Mouse (Mus musculus): ENCODE results near the gene Ube2q2.
"Not testable (repeated sequence)": the region's sequence is repeated elsewhere in the genome, so short reads cannot be mapped to it uniquely, and the experiment has no call there.

Ube2q2 gene

DNA sequence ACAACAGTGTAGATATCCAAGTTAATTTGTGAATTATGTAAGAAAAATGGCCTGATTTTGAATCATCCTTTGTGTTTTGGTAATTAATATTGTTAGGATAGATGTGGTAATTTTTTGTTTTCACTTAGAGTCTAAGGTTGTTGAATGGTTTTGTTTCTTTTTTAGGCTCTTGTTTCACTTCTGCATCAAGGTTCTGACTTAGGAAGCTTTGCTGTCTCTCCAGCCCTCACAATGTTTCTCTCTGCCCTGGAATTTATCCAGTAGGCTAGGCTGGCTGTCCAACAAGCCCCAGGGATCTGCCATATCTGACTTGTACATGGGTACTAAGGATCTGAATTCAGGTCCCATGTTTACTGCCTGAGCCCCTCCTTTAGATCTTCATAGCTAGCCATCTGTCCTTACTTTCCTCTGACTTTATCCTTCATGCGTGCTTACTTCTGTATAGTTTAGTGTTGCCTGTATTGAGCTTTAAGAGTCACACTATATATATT lies 23.6 kb downstream of the Ube2q2 start:
- DNase-seq (ENCODE audit: low spot score): no peak

DNA sequence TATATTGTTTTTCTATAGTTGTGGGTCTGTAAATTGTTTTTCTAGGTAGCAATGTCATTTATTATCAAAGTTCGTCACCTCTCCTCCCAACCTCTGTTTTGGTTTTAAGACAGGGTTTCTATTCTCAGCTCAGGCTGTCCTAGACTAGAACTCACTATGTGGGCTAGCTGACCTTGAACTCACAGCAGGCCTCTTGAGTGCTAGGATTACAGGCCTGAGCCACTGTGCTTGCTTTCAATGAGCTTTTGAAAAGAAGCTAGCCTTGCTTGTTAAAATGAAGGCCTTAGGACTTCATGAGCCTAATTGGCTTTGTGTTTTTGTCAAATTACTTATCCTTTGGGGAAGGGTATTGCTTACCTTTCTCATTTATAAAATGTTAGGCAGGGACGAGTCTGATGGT lies 25.6 kb downstream of the Ube2q2 start:
- DNase-seq (ENCODE audit: low spot score): no peak

DNA sequence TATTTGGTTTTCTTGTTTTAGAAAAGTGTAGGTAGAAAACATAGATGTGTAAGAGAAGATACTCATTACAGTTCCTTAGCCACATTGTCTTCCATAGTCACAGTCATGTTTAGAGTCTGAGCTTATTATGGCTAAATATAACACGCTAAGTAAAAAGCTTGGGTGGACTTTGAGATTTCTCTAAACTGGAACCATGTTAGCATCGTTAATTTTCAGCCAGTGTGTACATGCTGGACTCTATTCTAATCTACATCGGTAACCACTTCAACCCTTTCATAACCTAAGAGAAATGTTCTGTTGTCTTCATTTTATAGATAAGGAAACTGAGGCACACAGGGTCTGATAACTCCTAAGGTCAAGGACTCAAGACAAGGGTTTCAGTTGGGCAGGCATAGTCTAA lies 47.2 kb downstream of the Ube2q2 start:
- no peak for DNase-seq (ENCODE audit: low spot score)

DNA sequence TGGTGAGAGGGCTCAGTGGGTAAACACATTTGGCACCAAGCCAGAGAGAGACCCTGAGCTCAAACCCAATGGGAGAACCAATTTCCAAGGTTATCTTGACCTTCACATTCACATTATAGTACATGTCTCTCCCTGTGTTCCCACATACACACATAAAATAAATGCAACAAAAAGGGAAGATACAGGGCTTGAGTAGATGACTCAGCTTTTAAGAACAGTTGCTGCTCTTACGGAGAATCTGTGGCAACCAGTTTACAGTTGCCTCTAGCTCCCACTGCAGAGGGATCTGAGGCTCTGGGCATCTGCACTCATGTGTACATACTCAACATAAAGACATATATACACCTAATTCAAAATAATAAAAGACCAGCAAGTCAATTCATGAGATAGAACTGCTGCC lies 49.6 kb downstream of the Ube2q2 start:
- DNase-seq (ENCODE audit: low spot score): no peak

DNA sequence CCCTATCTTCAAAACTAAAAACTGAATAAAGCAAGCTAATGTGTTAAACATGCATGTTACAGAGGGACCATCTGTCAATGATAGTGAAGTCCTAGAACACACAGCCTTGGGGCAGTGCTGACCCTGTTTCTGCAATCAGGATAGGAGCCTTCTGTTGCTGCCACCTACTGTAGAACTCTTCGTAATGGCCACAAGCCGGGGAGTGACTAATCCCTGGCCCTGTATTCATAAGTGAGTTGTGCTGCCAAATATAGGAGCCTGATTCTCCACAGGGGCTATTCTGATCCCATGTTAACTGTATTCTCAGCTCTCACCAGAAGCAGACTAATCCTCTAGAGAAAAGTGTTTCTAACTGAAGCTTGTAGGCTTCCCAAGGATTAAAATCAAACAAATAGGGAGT lies 50.7 kb downstream of the Ube2q2 start:
- DNase-seq (ENCODE audit: low spot score): no peak

DNA sequence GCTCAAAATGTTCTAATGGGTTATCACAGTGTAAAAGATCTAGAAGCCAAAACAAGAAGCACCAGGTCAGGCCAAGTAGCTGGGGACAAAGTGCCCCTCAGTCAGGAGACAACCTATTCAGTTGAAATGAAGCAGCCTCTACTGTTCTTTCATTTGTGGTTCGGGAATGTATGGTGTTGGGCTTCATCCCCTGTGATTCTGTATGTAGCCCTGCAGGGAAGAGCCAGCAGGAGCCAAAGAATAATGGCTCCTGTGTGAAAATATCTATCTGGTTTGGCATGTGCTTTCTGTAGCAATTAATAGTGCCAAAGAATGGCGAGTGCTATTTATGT lies 59.8 kb downstream of the Ube2q2 start:
- DNase-seq (ENCODE audit: low spot score): no peak

DNA sequence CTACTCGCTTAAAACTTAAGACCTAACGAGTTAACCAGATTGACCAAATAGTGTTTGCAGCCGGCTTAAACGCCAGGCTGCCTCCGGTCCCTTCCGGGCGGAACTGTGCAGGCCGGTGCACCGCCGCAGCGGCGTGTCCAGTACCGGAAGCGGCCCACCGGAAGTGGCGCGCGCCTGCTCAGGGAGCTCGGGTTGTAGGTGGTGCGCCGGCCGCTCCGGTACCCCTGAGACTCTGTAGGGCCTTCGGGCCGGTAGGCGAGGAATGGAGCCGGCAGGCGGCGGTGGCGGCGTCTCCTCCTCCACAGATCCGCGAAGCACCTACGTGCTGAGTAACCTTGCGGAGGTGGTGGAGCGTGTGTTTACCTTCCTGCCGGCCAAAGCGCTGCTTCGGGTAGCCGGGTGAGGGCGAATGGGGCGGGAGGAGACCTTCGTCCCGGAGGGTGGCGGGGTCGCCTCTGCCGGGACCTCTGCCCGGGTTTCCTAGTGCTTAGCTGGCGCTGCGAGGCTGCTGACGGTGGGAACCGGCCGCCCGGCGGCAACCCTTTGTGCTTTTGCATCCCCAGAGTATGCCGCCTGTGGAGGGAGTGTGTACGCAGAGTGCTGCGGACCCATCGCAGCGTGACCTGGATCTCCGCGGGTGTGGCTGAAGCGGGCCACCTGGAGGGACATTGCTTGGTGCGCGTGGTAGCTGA lies 60.3 kb downstream of the Ube2q2 start, which contains the start of gene Fbxo22:
Gene Fbxo22 (plus strand): TSS at position 136 of the 692 bp plus-strand sequence.
- DNase-seq (ENCODE audit: low spot score): peak; percentile 87

DNA sequence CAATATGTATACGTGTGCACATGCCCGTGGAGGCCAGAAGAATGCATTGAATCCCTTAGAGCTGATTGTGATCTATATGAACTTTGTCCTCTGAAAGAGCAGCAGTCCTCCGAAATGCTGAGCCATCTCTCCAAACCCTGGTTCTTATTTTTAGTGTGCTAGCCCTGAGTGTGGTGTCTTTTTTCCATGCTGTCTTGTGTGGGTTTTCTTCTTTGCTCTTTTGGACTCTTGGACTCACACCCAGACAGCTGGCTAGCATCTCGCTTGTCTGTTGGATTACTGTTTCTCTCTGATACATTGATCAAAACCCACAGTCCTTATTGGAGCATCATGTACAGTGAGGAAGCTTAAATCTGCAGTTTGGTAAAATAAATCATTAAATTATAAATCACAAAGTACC lies 63.0 kb downstream of the Ube2q2 start:
- no peak for DNase-seq (ENCODE audit: low spot score)

DNA sequence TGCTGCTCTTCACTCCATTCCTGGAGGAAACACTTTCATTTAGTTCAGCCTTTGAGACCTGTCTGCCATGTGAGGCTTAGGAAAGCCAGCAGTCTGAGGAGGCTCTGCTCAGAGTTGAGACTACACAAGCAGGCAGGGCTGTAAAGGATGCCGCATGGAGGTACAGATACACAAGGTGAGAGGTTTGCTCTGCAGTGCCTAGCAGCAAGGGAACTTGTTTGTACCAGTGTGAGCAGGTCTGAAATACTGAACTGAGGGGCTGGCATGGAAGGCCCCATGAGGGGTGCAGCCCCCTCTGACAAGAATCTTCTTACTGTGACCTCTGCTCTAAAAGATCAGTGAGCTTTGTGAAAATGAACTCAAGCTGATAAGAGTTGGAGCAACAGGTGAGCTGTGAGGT lies 64.7 kb downstream of the Ube2q2 start:
- no peak for DNase-seq (ENCODE audit: low spot score)

DNA sequence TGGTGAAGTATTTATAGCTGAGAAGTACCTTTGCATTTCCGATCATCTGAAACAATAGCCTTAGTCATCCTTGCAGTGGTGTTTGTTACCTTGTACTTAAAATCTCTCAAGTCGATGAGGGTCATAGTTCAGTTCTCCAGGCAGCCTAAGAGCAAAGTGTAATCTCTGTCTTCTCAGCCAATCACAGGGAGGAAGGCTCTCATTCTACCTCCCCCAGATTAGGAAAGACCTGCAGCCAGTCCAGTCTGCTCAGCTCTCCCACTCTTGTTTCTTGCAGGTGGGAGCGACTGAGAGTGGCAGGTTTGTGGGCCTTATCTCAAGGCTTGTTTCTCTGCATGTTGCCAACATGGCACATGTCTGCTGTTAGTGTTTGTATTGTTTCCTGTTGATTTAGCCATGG lies 66.4 kb downstream of the Ube2q2 start:
- no peak for DNase-seq (ENCODE audit: low spot score)

DNA sequence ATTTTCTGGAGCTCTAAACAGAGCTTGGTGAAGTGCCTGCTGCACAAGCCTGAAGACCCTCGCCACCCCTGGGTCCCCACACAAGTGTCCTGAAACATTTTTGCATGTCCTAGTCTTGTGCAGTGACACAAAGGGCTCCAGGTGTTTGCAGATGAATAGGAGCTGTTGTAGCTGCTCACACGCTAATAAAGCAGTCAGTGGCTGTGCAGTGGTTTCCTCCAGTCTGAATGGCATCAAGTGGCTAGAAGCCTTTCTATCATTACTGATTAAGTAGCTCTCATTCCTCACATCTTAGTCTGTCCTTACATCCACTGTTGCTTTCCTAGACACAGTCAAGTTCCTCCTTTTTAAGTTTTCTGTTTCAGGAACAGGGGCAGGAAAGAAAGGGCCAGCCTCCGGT lies 67.0 kb downstream of the Ube2q2 start:
- no peak for DNase-seq (ENCODE audit: low spot score)

DNA sequence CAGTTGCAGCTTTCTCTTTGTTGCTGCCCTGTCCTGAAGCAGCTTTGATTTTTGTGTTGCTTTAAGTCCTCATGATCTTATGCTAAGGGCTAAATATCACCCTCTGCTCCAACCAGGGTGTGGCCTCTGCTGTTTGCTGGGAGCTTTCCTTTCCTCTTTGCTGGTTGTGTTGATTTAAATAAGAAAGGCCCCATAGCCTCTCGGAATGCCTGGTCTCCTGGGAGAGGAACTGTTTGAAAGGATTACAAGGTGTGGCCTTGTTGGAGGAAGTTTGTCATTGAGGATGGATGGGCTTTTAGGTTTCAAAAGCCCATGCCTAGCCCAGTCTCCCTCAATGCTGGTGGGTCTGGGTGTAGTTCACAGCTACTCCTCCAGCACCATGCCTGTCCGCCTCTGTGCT lies 67.4 kb downstream of the Ube2q2 start:
- DNase-seq (ENCODE audit: low spot score): no peak

DNA sequence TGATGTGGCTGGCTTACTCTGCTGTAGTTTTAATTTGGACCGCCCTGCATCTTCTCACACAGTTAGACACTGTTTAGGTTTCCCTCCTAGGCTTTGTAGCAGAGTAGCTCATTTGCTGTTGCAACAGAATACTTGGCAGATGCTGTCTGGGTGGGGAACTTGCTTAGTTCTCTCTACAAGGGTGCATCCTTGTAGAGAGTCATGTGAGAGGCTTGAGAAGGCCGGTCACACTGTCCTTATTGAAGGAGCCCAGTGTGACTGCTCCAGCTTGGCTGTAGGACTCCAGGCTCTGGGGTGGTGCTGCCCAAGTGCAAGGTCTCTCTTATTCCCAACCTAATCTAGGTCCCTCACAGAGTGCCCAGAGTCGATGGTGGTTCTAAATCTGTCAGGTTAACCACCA lies 68.7 kb downstream of the Ube2q2 start:
- no peak for DNase-seq (ENCODE audit: low spot score)

DNA sequence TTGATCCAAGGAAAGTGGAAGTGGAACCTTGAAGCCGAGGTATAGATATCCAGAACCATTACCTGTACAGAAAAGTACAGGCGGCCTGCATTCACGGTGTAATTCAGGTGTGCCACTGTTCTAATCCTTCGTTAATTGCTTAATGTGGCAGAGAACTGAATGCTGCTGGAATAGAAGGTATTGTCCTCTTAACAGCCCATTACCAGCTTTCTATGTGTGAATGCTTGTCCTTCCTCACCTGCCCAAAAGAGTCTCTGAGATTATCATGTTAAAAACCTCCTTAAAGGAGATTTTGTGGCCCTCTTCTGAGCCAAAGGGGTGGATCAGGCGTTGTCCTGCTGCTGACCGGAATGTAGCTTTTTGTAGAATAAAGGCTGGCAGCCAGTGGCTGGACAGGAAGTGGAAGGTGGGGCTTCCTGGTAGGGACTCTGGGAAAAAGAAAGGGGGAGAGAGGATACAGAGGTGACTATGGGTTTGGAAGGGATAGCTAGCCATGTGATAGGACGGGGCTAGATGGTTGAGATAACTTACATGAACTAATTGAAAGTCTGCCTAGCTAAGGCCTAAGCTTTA lies 76.6 kb downstream of the Ube2q2 start:
- no peak for DNase-seq (ENCODE audit: low spot score)

DNA sequence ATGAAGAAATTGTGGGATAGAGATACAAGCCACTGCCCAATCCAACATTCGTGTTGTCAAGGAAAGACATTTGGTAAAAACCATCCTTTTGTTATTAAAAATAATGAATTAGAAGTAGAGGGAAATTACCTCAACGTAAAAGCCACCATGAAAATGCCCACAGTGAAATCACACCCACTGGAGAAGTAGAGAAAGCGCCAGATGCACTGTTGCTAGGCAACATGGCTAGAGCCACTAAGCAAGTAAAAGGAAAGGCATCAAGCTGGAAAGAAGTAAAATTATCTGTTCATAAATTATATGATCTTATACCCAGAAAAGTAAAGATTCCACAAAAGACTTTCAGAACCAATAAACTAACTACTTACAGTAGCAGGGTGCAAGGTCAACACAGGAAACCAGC lies 77.6 kb downstream of the Ube2q2 start:
- no peak for DNase-seq (ENCODE audit: low spot score)

DNA sequence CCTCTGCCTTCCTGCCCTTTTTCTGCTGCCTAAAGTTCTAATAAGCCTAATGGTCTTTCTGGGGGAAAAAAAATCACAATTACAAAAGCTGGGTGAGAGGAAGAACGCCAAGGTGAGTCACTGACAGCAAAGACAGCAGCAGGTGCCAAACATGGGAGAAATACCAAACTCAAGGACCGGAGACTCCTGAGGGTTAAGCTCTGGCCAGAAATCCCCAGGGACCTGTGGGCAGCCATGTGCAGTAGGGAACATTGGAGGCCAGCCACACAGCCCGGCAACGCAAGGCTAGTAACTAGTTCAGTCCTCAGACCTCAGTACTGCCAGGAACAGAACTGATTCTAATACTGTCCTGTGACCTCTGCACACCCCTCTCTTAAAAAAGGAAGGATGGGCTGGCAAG lies 79.5 kb downstream of the Ube2q2 start:
- no peak for DNase-seq (ENCODE audit: low spot score)

DNA sequence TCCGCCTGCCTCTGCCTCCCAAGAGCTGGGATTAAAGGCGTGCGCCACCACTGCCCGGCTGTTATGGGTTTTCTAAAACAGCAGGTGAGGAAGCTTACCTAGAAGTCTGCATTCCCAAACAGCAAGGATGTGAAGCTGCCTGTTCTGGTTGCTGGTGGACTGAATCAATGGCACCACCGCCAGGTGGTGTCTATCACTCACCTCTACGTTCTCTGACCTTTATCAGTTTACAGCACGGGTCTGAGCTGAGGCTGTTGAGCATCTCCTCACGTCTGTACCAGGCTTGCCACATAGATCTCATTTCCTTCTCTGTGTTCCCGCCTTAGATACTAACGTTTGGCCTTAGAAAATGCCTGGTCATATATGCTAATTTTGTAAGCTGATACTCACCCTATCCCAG lies 80.4 kb downstream of the Ube2q2 start:
- DNase-seq (ENCODE audit: low spot score): no peak

DNA sequence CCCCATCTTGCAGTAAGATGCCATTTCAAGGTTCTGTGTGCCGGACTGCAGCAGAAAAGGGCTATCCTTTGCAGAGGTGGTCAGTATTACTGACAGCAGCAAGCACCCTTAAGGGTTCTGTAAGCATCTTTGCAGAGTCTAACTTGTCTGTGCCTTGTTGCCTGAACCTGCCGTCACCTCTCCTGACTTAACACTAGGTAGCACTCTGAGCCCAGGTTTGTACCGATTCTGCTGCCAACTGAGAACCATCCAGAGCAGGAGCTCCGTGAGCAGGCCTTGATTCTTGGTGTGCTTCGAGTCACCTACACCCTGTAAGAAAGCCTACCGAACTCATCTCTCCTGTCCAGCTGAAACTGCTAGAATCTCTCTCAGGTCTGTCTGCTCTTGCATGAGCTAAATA lies 82.9 kb downstream of the Ube2q2 start:
- no peak for DNase-seq (ENCODE audit: low spot score)

DNA sequence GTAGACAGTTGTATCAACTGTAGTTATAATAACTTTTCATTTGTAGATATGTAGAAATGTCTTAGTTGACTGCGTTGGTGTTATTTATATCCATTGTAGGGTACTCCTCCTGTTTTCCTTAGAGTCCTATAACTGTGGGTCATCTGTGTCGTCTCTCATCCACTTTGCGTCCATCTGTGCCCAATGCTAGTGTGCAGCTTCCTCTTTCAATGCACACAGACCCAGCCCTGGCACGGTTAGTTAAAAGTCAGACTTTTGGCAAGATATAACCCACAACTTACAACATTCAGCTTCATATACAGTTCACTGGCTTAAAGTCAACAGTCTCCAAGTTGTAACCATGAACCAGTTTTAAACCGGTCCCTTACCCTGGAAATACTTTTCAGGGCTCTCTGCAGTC lies 83.5 kb downstream of the Ube2q2 start:
- no peak for DNase-seq (ENCODE audit: low spot score)

DNA sequence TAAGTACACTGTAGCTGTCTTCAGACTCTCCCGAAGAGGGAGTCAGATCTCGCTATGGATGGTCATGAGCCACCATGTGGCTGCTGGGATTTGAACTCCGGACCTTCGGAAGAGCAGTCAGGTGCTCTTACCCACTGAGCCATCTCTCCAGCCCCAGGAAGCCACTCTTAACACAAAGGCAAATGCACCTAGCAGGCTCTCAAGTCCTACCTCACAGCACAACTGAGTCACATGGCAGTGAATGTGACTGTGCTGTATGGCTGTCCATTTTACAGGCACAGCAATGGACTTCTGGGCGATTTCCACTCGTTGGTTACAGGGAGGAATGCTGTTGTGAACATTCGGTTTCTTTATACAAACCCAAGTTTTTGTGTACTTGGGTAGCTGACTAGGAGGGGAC lies 83.9 kb downstream of the Ube2q2 start:
- no peak for DNase-seq (ENCODE audit: low spot score)

DNA sequence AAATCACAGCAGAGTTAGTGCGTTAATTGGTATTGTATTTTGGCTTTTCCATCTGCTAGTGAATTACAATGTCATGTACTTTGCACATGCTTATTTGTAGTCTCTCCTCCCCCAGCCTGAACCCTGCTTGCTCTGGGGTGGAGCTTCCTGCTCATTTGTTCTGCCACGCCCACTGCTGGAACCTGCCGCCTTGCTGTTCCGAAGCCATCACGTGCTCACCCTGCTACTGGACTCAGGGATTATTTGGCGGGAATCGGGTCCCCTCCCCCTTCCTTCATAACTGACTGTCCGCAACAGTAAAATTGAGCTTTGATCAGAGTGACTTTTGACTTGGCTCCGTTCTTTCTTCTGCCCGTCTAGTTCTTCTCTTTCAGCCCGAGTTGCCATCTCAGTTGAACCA lies 84.4 kb downstream of the Ube2q2 start:
- not testable (repeated sequence) for DNase-seq (ENCODE audit: low spot score)

DNA sequence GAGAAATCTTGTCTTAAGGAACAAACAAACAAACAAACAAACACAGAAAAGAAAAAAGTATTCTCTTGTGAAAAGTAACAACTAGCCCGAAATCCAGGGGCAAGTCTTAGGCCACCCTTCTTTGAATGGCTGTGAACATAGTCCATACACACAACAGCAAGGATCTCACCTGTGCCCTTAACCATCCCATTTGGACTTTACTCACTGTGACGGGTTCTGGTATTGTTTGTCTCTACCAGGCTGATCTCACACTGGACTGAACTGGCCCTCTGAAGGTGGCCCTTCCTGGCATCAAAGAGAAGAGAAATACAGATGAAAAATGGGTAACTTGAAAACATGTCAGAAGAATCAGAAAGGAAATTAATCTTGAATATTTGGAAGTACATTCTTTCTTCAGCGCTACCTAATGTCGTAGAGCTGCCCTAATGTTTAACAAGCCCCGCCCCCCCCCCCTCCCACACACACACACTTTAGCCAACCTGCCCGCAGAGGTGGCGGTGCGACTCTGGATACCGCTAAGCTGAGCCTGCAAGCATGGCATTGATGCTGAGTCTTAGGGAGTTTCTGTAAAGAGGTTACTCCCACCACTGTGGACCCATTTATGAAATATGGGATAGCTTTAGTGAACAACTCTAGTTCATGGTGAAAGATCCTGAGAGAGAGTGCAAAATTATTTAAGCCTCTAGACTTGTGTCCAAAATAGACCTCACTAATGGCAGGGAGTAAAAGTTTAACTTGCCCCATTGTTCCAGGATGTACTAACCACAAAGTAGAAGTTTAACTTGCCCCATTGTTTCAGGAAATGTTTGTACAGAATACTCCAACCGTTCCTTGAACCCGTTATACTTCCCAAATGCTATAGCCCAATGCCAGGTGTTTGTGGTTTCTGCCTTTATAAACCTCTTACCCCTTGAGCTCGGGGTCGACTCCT lies 87.8 kb downstream of the Ube2q2 start:
- no peak for DNase-seq (ENCODE audit: low spot score)

DNA sequence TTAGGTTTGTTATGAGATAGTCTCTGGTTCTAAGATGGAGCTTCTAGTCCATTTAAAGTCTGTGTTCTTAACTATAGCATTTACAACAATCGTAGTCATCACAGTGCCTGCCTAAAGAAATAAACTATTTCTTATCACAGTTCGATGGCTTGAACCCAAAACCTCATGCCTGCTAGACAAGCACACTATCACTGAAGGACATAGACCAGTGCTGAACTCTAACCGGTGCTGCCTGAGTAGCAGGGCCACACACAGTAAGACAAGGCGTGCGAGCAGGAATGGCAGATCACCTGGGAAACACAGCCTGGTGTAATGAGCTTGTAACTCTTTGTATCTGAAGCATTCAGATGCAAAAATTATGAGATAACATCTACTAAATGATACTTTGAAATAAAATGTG lies 92.2 kb downstream of the Ube2q2 start:
- no peak for DNase-seq (ENCODE audit: low spot score)

Measured in urinary bladder, postnatal 14 days (tissue).